Mouse (Mus musculus) intestine, embryonic 14.5 days (tissue): ENCODE results near the gene Gm44503. TPM values are rescaled to one million over a fixed set of nuclear protein-coding genes. Genes with fewer than 3 reads are reported as not detected.
A peak's percentile ranks its signal among the peaks of the same experiment; 100 is the strongest.

Experiments
- ATAC-seq: fragments of 200-750 bp; cut with Nextera tagmentation; replicated peaks from 2 replicates; pipeline ENCODE4 v1.8.0; 2017; ENCODE audit warnings: low read depth, moderate number of reproducible peaks, moderate TSS enrichment, moderate library complexity; ENCODE audit not compliant: low FRiP score, low TSS enrichment
- DNase-seq: peaks from one replicate; pipeline ENCODE4 v3.0.0-alpha.2; 2018; ENCODE audit warnings: low spot score
- H3K27ac ChIP-seq: fragments of 300-500 bp; sonication (generic); 2 replicates; pipeline ENCODE4 v1.5.1; 2014; ENCODE audit warnings: low read depth, mild to moderate bottlenecking, control low read depth
- H3K27me3 ChIP-seq: fragments of 300-500 bp; sonication (generic); replicated peaks from 2 replicates; pipeline ENCODE4 v1.6.1; 2014; ENCODE audit warnings: low read length, control low read depth; ENCODE audit not compliant: control insufficient read depth, insufficient read depth
- H3K36me3 ChIP-seq: fragments of 300-500 bp; sonication (generic); 2 replicates; pipeline ENCODE4 v1.6.1; 2014; ENCODE audit warnings: low read length, control low read depth; ENCODE audit not compliant: control insufficient read depth, insufficient read depth
- H3K4me1 ChIP-seq: fragments of 300-500 bp; sonication (generic); replicated peaks from 2 replicates; pipeline ENCODE4 v1.6.1; 2014; ENCODE audit warnings: low read length, control low read depth, mixed read lengths; ENCODE audit not compliant: control insufficient read depth, insufficient read depth
- H3K4me2 ChIP-seq: fragments of 300-500 bp; sonication (generic); 2 replicates; pipeline ENCODE4 v1.6.1; 2014; ENCODE audit warnings: low read length
- H3K4me3 ChIP-seq: fragments of 300-500 bp; sonication (generic); 2 replicates; pipeline ENCODE4 v1.5.1; 2014; ENCODE audit warnings: low read depth, low read length, control low read depth, mixed read lengths
- H3K9ac ChIP-seq: fragments of 300-500 bp; sonication (generic); 2 replicates; pipeline ENCODE4 v1.6.1; 2014; ENCODE audit warnings: mild to moderate bottlenecking, low read length
- H3K9me3 ChIP-seq: fragments of 300-500 bp; sonication (generic); 2 replicates; pipeline ENCODE4 v1.6.1; 2016; ENCODE audit warnings: low read length, control low read depth; ENCODE audit not compliant: control insufficient read depth
- WGBS: fragments of 180-500 bp; shearing (Covaris S2); extraction: QIAGEN DNeasy Blood & Tissue Kit; methylation state at CpG from one replicate; pipeline ENCODE4 v1.1.7; 2014; 5-methylcytosine and 5-hydroxymethylcytosine counted together
- polyA plus RNA-seq: library from polyadenylated mRNA; unstranded; fragments of >200 nt; fragmentation: Nextera tagmentation; extraction: Ambion mirVana; gene quantifications from 2 replicates; pipeline ENCODE4 v1.2.1, GENCODE M21; 2014

The Gm44503 gene
- polyA plus RNA-seq, 1 experiment from 2014 or later, result not detected

DNA sequence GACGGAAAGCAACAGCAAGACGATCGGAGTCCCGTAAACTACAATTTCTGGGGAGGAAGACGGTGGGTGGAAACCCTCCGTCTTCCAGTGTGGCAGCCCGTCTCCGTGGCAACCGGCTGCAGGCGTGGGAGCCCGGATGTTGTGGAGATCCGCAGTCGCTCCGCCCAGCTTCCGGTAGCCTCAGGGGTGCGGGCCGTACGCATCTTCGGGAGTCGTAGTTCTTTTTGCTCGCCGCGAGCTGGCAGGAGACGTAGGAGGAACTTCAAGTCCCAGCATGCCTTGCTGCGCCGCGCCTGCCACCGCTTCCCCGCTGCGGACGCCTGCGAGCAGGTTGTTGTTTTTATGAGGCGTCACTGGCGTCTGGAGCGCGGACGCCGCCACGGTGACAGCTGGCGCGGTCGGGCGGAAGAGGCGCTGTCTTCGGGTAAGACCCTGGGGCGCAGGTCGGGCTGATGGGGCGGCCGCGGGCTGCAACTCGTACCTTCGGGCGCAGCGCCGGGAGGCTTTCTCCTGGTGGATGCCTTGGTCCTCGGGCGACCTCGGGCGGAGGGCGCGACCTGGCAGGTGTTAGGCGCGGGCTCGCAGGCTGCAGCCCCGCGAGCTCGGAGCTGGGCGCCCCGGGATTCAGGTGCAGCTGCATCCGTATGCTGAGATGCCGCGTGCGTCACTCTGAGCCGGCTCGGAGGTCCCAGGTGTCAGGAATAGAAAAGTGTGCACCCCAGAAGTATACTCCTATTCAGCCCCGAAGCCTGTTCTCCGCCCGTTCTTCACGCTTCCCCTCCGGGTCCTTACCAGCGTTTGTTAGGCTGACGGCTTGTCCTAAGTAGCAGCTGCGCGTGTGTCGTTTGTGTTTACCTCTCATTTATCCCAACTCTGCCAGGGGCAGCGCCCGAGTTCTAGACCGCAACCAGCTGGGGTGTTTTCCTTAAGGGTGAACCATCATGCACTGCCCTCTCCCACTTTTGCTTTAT, 26.9 kb downstream of the Gm44503 start, which contains the start of the genes Ccpg1os and Ccpg1:
Gene Ccpg1os (minus strand): TSS at position 133 of the 971 bp plus-strand sequence.
Gene Ccpg1 (plus strand): TSS at position 180 of the 971 bp plus-strand sequence.
- DNase-seq, result peak; percentile 92
- peak within 1 kb of the TSS; percentile 63 for H3K9ac ChIP-seq
- H3K4me2 ChIP-seq, result peak within 1 kb of the TSS; percentile 92
- H3K4me1 ChIP-seq, result peaks cover 6% of the 10 kb centered on the region; the same call in 1 of the 2 replicates
- WGBS, result under 1% methylated on average over 88 of the region's 88 CpGs
- no peaks in the 10 kb centered on the region for H3K9me3 ChIP-seq
- peak within 1 kb of the TSS; percentile 89 for H3K4me3 ChIP-seq
- ATAC-seq, result peak; percentile 100
- no peak within 1 kb of the TSS; the same call in 1 of the 2 replicates for H3K27ac ChIP-seq
- H3K36me3 ChIP-seq, result no peaks in the 10 kb centered on the region
- H3K27me3 ChIP-seq, result no peaks in the 10 kb centered on the region

DNA sequence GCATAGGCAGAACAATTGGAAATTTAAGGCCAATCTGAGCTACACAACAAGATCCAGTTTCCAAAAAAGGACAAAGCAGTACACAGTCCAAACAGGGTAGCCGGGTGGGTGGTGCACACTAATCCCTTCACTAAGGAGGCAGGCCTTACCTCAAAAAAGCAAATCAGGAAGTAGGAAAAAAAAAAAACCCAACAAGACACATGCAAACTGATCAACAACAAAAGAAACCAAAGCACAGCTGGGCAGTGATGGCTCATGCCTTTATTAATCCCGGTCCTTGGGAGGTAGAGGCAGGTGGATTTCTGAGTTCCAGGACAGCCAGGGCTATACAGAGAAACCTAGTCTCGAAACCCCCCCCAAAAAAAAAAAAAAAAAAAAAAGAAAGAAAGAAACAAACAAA, 29.1 kb downstream of the Gm44503 start:
- H3K9ac ChIP-seq, result no peak overlapping the region
- 80% methylated on average over 3 of the region's 3 CpGs for WGBS

DNA sequence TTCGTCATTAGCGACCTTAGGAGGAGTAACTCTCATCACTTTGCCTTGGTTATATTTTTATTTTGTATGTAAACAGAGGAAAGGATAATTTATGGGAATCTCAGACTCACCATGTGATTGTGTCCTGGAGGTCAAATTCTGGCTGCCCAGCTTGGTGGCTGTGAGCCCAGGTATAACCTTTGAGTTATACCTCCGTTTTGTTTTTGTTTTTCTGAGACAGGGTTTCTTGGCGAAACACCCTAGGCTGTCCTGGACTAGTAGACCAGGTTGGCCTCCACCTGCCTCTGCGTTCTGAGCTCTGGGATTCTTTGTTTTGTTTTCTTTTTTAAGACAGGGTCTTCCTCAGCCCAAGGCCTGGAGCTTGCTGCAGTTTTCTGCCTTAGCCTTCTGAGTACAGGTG, 30.1 kb downstream of the Gm44503 start:
- Histone ChIP-seq H3K4me1 (peaks cover 6% of the 10 kb centered on the region; the same call in 1 of the 2 replicates), H3K36me3 (no peaks in the 10 kb centered on the region), H3K27me3 (no peaks in the 10 kb centered on the region), H3K4me3 (no peak overlapping the region), H3K4me2 (no peak overlapping the region), H3K9ac (no peak overlapping the region), H3K9me3 (no peaks in the 10 kb centered on the region), H3K27ac (no peak overlapping the region)
- DNase-seq (no peak), ATAC-seq (no peak)
- 80% methylated on average over 5 of the region's 5 CpGs for WGBS

More for the DNA sequence above, 29.1 kb downstream of the Gm44503 start:
- ATAC-seq (no peak), DNase-seq (no peak)
- Histone ChIP-seq H3K36me3 (no peaks in the 10 kb centered on the region), H3K27me3 (no peaks in the 10 kb centered on the region), H3K4me1 (peaks cover 6% of the 10 kb centered on the region; the same call in 1 of the 2 replicates), H3K27ac (no peak overlapping the region), H3K9me3 (no peaks in the 10 kb centered on the region), H3K4me2 (no peak overlapping the region), H3K4me3 (no peak overlapping the region)

DNA sequence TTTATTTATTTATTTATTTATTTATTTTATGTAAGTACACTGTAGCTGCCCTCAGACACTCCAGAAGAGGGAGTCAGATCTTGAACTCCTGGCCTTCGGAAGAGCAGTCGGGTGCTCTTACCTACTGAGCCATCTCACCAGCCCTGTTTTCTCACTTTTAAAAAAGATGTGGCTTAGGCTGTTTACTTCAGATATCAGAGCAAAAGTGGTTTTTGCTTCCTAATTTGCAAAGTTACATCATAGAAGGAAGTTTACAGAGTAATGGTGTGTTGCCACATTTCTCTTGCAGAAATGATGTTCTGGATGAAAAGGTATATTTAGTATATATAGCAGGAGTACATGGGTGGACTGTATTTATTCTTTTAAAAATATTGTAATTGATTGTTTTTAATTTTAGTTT, 32.8 kb downstream of the Gm44503 start:
- Histone ChIP-seq H3K4me1 (no peaks in the 10 kb centered on the region; the same call in 1 of the 2 replicates), H3K4me3 (no peak overlapping the region), H3K9me3 (no peaks in the 10 kb centered on the region), H3K27ac (no peak overlapping the region), H3K27me3 (no peaks in the 10 kb centered on the region), H3K36me3 (no peaks in the 10 kb centered on the region), H3K9ac (no peak overlapping the region), H3K4me2 (no peak overlapping the region)
- DNase-seq (no peak), ATAC-seq (no peak)
- WGBS, result 91% methylated on average over 2 of the region's 2 CpGs

DNA sequence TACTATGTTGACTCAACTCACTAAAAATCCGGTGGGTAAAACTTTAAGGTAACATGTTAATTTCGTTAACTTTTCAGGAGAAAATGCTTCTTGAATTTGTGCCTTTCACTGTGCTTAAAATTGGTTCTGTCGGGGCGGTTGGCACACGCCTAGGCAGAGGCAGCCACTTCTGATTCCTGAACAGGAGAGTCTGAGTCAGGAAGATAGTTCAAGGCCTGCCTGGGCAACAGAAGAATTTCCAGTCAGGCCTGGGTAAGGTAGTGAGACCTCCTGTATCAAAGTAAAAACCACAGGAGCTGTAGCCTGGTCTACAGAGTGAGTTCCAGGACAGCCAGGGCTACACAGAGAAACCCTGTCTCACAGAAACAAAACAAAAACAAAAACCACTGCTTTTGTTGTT, 33.9 kb downstream of the Gm44503 start:
- 88% methylated on average over 5 of the region's 5 CpGs for WGBS
- DNase-seq (no peak), ATAC-seq (no peak)
- Histone ChIP-seq H3K36me3 (no peaks in the 10 kb centered on the region), H3K4me1 (no peaks in the 10 kb centered on the region), H3K4me3 (no peak overlapping the region), H3K4me2 (no peak overlapping the region), H3K9ac (no peak overlapping the region), H3K9me3 (no peaks in the 10 kb centered on the region), H3K27me3 (no peaks in the 10 kb centered on the region), H3K27ac (no peak overlapping the region)

DNA sequence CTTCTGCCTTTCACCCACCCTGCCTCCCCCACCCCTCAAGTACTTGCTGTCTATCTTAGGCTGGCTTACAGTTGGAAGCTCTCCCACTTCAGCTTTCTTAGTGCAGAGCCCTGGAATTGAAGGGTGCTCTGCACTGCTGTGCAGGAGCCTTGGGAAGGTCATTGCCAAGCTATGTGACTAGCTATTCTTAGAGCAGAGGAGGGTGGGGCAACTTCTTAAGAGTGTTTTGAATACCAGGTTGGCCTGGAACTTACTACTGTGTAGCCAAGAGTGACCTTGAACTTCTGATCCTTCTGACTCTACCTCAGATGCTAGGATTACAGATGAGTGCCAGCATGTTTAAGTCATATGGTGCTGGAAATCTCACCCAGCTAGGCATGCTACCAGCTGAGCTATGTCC, 37.5 kb downstream of the Gm44503 start:
- H3K9me3 ChIP-seq, result no peaks in the 10 kb centered on the region
- H3K27me3 ChIP-seq, result no peaks in the 10 kb centered on the region
- no peaks in the 10 kb centered on the region for H3K4me1 ChIP-seq
- DNase-seq, result no peak
- H3K36me3 ChIP-seq, result no peaks in the 10 kb centered on the region
- H3K4me3 ChIP-seq, result no peak overlapping the region
- no peak overlapping the region for H3K27ac ChIP-seq
- no peak overlapping the region for H3K9ac ChIP-seq
- H3K4me2 ChIP-seq, result no peak overlapping the region
- ATAC-seq, result no peak

DNA sequence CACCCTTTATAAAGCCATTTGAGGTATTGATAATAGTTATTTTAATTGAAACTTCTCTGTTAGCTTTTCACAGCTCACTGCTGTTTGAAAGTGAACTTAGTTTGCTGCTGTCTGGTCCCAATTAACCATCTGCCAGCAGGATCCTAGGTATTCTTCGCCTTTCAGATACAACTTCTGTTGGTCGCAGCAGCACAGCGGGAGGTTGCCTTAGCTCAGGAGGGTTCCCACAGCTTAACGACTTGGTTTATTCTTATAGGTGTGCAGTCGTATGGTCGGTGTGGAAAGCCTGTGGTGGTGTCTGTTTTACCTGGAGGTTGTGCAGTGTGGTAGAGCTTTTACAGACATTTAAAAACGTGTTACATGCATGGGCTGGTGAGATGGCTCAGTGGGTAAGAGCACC, 38.2 kb downstream of the Gm44503 start:
- H3K4me1 ChIP-seq, result no peaks in the 10 kb centered on the region
- DNase-seq (no peak), ATAC-seq (no peak)
- H3K9me3 ChIP-seq, result no peaks in the 10 kb centered on the region
- no peak overlapping the region for H3K9ac ChIP-seq
- H3K27ac ChIP-seq, result no peak overlapping the region
- H3K4me3 ChIP-seq, result no peak overlapping the region
- H3K36me3 ChIP-seq, result no peaks in the 10 kb centered on the region
- 67% methylated on average over 7 of the region's 7 CpGs for WGBS
- no peaks in the 10 kb centered on the region for H3K27me3 ChIP-seq
- no peak overlapping the region for H3K4me2 ChIP-seq

DNA sequence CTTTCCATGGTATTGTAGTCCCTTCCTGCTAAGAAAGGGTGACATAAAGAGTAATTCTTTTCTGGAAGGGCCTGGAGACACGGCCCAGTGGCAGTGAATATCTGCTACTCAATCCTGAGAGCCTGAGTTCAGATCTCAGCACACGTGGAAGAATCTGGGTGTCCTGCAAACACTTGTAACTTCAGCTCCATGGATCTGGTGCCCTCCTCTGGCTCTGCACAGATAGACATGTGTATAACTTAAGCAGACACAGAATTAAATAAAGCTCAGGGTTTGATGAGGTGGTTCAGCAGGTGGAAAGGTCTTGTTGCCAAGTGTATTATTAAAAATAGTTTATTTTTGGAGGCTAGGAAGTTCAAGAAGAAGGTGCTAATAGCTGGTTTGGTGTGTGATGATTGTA, 41.8 kb downstream of the Gm44503 start:
- no peak overlapping the region for H3K27ac ChIP-seq
- no peaks in the 10 kb centered on the region for H3K9me3 ChIP-seq
- DNase-seq, result no peak
- no peak for ATAC-seq
- no peak overlapping the region for H3K4me3 ChIP-seq
- no peaks in the 10 kb centered on the region for H3K4me1 ChIP-seq
- H3K4me2 ChIP-seq, result no peak overlapping the region
- H3K36me3 ChIP-seq, result no peaks in the 10 kb centered on the region
- H3K9ac ChIP-seq, result no peak overlapping the region
- H3K27me3 ChIP-seq, result no peaks in the 10 kb centered on the region
- 69% methylated on average over 2 of the region's 2 CpGs for WGBS
